Comparison of ENCODE assay signal across 8 mouse cellular contexts in the genomic region with DNA sequence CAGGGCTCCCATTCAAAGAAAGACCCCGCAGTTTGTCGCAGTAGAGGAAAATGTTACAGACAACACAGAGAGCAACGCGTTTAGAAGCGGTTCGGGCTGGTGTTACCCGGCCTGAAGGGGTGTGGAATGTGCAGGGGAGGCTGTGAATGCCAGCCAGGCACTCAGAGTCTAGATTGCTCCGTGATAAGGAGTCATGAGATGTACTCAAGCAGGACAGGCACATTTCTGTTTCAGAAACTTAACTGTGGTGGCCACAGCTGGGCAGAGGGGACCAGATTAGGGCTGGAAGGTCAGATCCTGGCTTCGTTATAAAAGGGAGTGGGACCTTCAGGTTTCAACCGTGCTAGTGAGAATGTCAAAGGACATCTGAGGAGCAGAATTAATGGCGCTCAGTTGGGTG. TPM values are rescaled to one million over a fixed set of nuclear protein-coding genes. Genes with fewer than 3 reads are reported as not detected.
DNase-seq lines count a peak whose midpoint lies in the region; ATAC-seq and TF ChIP-seq lines count a peak whose summit lies in the region.

No protein-coding gene starts in this region.

- H3K27ac ChIP-seq in heart, embryonic 12.5 days (ENCODE audit: poor library complexity, severe bottlenecking): peak overlapping the region; percentile 93
- peak overlapping the region; percentile 99 for H3K27ac ChIP-seq in embryonic facial prominence, embryonic 12.5 days
- H3K27ac ChIP-seq in kidney, adult 2 months (ENCODE audit: insufficient read depth, low read depth, low read length): peak overlapping the region; percentile 94
- peak overlapping the region; percentile 98 for H3K27ac ChIP-seq in lung, embryonic 15.5 days
- H3K27ac ChIP-seq in stomach, embryonic 15.5 days: peak overlapping the region; percentile 98

- TF ChIP-seq POLR2A in kidney, adult 2 months (IDR thresholded peaks at IDR 0.05; ENCODE audit: low read depth, low read length): no peak

- TF ChIP-seq CTCF in kidney, adult 2 months (conservative IDR thresholded peaks at IDR 0.05; ENCODE audit: insufficient read depth, insufficient read length, low read depth, low read length): no peak

- 3% methylated on average over 11 of the region's 11 CpGs for WGBS in heart, embryonic 12.5 days
- 3% methylated on average over 11 of the region's 11 CpGs for WGBS in embryonic facial prominence, embryonic 12.5 days
- 5% methylated on average over 11 of the region's 11 CpGs for WGBS in kidney, adult 2 months
- 2% methylated on average over 11 of the region's 11 CpGs for WGBS in lung, embryonic 15.5 days
- WGBS in stomach, embryonic 15.5 days: 3% methylated on average over 11 of the region's 11 CpGs

- peak overlapping the region; percentile 79 for H3K4me2 ChIP-seq in heart, embryonic 12.5 days
- H3K4me2 ChIP-seq in embryonic facial prominence, embryonic 12.5 days (replicated peaks): peak overlapping the region; percentile 75
- H3K4me2 ChIP-seq in lung, embryonic 15.5 days: peak overlapping the region; percentile 78
- peak overlapping the region; percentile 89 for H3K4me2 ChIP-seq in stomach, embryonic 15.5 days

- no peak for DNase-seq in heart, adult 18-20 months
- peak; percentile 78 for DNase-seq in kidney, adult 2 months
- DNase-seq in adrenal gland, postnatal 10 days: no peak
- no peak for DNase-seq in layer of hippocampus, adult 18-20 months (ENCODE audit: low spot score in 2 of 2)

- H3K4me1 ChIP-seq in heart, embryonic 12.5 days (replicated peaks): peaks cover 62% of the 10 kb centered on the region
- peaks cover 41% of the 10 kb centered on the region for H3K4me1 ChIP-seq in embryonic facial prominence, embryonic 12.5 days
- H3K4me1 ChIP-seq in kidney, adult 2 months (ENCODE audit: control insufficient read depth, insufficient read depth, low read length): peaks cover 13% of the 10 kb centered on the region; the same call in 1 of the 2 replicates
- H3K4me1 ChIP-seq in lung, embryonic 15.5 days: peaks cover 83% of the 10 kb centered on the region
- H3K4me1 ChIP-seq in stomach, embryonic 15.5 days: peaks cover 38% of the 10 kb centered on the region

- H3K4me3 ChIP-seq in heart, embryonic 12.5 days: peak overlapping the region; percentile 47
- peak overlapping the region; percentile 38 for H3K4me3 ChIP-seq in embryonic facial prominence, embryonic 12.5 days
- peak overlapping the region; percentile 43 for H3K4me3 ChIP-seq in kidney, adult 2 months (ENCODE audit: insufficient read depth, low read depth, low read length)
- H3K4me3 ChIP-seq in lung, embryonic 15.5 days: peak overlapping the region; percentile 41
- H3K4me3 ChIP-seq in stomach, embryonic 15.5 days (replicated peaks): peak overlapping the region; percentile 47

- H3K27me3 ChIP-seq in heart, embryonic 12.5 days (replicated peaks): no peaks in the 10 kb centered on the region
- no peaks in the 10 kb centered on the region for H3K27me3 ChIP-seq in embryonic facial prominence, embryonic 12.5 days
- no peaks in the 10 kb centered on the region for H3K27me3 ChIP-seq in kidney, adult 2 months (replicated peaks; ENCODE audit: control insufficient read depth, insufficient read depth, low read length)
- no peaks in the 10 kb centered on the region for H3K27me3 ChIP-seq in lung, embryonic 15.5 days
- H3K27me3 ChIP-seq in stomach, embryonic 15.5 days (replicated peaks): no peaks in the 10 kb centered on the region

- H3K9me3 ChIP-seq in heart, embryonic 12.5 days (replicated peaks): no peaks in the 10 kb centered on the region
- H3K9me3 ChIP-seq in embryonic facial prominence, embryonic 12.5 days: no peaks in the 10 kb centered on the region
- no peaks in the 10 kb centered on the region for H3K9me3 ChIP-seq in lung, embryonic 15.5 days
- no peaks in the 10 kb centered on the region for H3K9me3 ChIP-seq in stomach, embryonic 15.5 days

- peak; percentile 37 for ATAC-seq in heart, embryonic 12.5 days (ENCODE audit: insufficient number of reproducible peaks, low FRiP score)
- ATAC-seq in embryonic facial prominence, embryonic 12.5 days (ENCODE audit: insufficient number of reproducible peaks, insufficient read depth, low FRiP score, low TSS enrichment): peak; percentile 22; the same call in 1 of the 2 replicates
- ATAC-seq in lung, embryonic 15.5 days (ENCODE audit: borderline replicate concordance, extremely low read depth, low FRiP score, low TSS enrichment): peak; percentile 33
- no peak; the same call in 1 of the 2 replicates for ATAC-seq in stomach, embryonic 15.5 days (ENCODE audit: insufficient read depth, low FRiP score, low read depth)

- H3K9ac ChIP-seq in heart, embryonic 12.5 days: peak overlapping the region; percentile 70
- peak overlapping the region; percentile 58 for H3K9ac ChIP-seq in embryonic facial prominence, embryonic 12.5 days
- peak overlapping the region; percentile 55 for H3K9ac ChIP-seq in lung, embryonic 15.5 days
- H3K9ac ChIP-seq in stomach, embryonic 15.5 days: peak overlapping the region; percentile 33; the same call in 1 of the 2 replicates

- no peaks in the 10 kb centered on the region for H3K36me3 ChIP-seq in heart, embryonic 12.5 days
- H3K36me3 ChIP-seq in embryonic facial prominence, embryonic 12.5 days: no peaks in the 10 kb centered on the region
- no peaks in the 10 kb centered on the region for H3K36me3 ChIP-seq in kidney, adult 2 months (ENCODE audit: control insufficient read depth, insufficient read depth, low read length)
- H3K36me3 ChIP-seq in lung, embryonic 15.5 days: no peaks in the 10 kb centered on the region
- no peaks in the 10 kb centered on the region for H3K36me3 ChIP-seq in stomach, embryonic 15.5 days

RNA-seq across cellular contexts. Expression of a gene that starts 8.8 kb away (rescaled TPM):
- 216 and 231 TPM in 2 replicates for polyA plus RNA-seq in heart, embryonic 12.5 days (2016; fragmentation: Nextera tagmentation; extraction: Ambion mirVana)
- 1 to 10 TPM; 9.1 to 9.4 TPM for total RNA-seq in heart, adult 18-20 months (2021)
- 294 and 311 TPM in 2 replicates for polyA plus RNA-seq in embryonic facial prominence, embryonic 12.5 days (2016; fragmentation: Nextera tagmentation; extraction: Ambion mirVana)
- polyA plus RNA-seq in kidney, adult 2 months (2012; rRNA removed): 61.3 and 63.9 TPM in 2 replicates
- 210 and 224 TPM in 2 replicates for polyA plus RNA-seq in lung, embryonic 15.5 days (2015; fragmentation: Nextera tagmentation; extraction: Ambion mirVana)
- 266 and 297 TPM in 2 replicates for polyA plus RNA-seq in stomach, embryonic 15.5 days (2015; fragmentation: Nextera tagmentation; extraction: Ambion mirVana)
- total RNA-seq in adrenal gland, postnatal 10 days (2021): 100 to 1,000 TPM; 226 to 239 TPM
- total RNA-seq in layer of hippocampus, adult 18-20 months (2021): 100 to 1,000 TPM; 656 to 658 TPM

RNA-seq across cellular contexts. Expression of a gene that starts 48.2 kb away (rescaled TPM):
- polyA plus RNA-seq in heart, embryonic 12.5 days (2016; fragmentation: Nextera tagmentation; extraction: Ambion mirVana): 0.29 and 0.42 TPM in 2 replicates
- total RNA-seq in heart, adult 18-20 months (2021): 1 to 10 TPM; 4.3 to 7.8 TPM
- polyA plus RNA-seq in embryonic facial prominence, embryonic 12.5 days (2016; fragmentation: Nextera tagmentation; extraction: Ambion mirVana): 0.09 TPM in 2 replicates
- polyA plus RNA-seq in kidney, adult 2 months (2012; rRNA removed): 0.23 and 0.26 TPM in 2 replicates
- 0.15 and 0.35 TPM in 2 replicates for polyA plus RNA-seq in lung, embryonic 15.5 days (2015; fragmentation: Nextera tagmentation; extraction: Ambion mirVana)
- polyA plus RNA-seq in stomach, embryonic 15.5 days (2015; fragmentation: Nextera tagmentation; extraction: Ambion mirVana): 0.12 and 0.15 TPM in 2 replicates
- total RNA-seq in adrenal gland, postnatal 10 days (2021): 1 to 10 TPM; 1.6 to 1.7 TPM
- 1 to 10 TPM; 2.2 to 2.4 TPM for total RNA-seq in layer of hippocampus, adult 18-20 months (2021)
